In the genomic region with DNA sequence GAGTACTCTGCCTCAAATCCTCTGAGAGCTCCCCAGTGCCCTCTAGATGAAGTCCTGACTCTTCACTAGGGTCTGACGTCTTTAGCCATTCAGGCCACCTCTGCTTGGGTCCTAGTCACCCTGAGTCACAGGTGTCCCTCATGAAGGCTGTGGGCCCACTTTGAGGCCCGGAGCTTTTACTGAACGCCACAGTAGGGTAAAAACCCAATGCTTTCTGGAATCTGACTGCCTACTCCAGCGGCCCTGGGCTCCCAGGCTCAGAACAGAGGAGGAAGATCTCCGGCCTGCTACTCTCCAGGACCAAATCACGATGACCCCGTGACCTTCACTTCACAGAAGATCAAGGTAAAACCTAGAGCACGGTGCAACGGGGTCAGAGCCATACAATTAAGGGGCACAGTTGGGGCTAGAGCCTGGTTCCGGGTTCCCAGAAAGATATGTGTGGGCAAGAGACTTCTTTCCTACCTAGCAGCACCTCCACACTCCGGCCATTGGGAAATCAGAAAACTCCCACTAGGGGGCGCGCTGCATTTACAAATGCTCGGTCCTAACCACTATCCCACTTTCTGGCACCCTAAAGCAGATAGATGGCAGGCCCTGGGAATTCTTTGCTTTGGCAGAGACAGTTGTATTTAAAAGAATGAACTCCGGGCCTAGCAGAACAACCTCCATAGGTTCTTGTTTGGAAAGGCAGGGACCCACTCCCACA, we compare ENCODE assay signal across 8 mouse cellular contexts. TPM values are rescaled to one million over a fixed set of nuclear protein-coding genes. Genes with fewer than 3 reads are reported as not detected.
DNase-seq lines count a peak whose midpoint lies in the region; ATAC-seq and TF ChIP-seq lines count a peak whose summit lies in the region.

No protein-coding gene starts in this region.

- no peak for TF ChIP-seq EP300 in MEL (IDR thresholded peaks at IDR 0.05; ENCODE audit: low read depth in 1 of 2, low read length in 2 of 2)

- no peak for TF ChIP-seq POLR2A in MEL (IDR thresholded peaks at IDR 0.05; ENCODE audit: control insufficient read depth in 1 of 2, insufficient read depth in 1 of 2, low read depth in 1 of 2, low read length in 2 of 2, poor library complexity in 1 of 2)

- H3K4me3 ChIP-seq in MEL (ENCODE audit: control insufficient read depth in 1 of 2, insufficient read depth in 1 of 2, low read depth in 2 of 2, low read length in 2 of 2): no peak overlapping the region
- H3K4me3 ChIP-seq in layer of hippocampus, adult 2 months: no peak overlapping the region
- no peak overlapping the region for H3K4me3 ChIP-seq in lung, embryonic 14.5 days (ENCODE audit: low read depth, low read length)

- H3K9me3 ChIP-seq in MEL (replicated peaks; ENCODE audit: insufficient read depth, low read length): no peaks in the 10 kb centered on the region
- no peaks in the 10 kb centered on the region for H3K9me3 ChIP-seq in lung, embryonic 14.5 days (ENCODE audit: low read depth, low read length)

- peak; percentile 62 to 78 for ATAC-seq in hematopoietic stem cell, adult 5-6 weeks (replicated peaks in 1 of 2; ENCODE audit: insufficient read depth in 1 of 2, low FRiP score in 2 of 2, low TSS enrichment in 1 of 2, low read depth in 1 of 2, poor library complexity in 2 of 2, severe bottlenecking in 2 of 2)
- peak; percentile 80 for ATAC-seq in lung, embryonic 14.5 days (ENCODE audit: insufficient read depth)

- H3K4me2 ChIP-seq in lung, embryonic 14.5 days: no peak overlapping the region

- no peaks in the 10 kb centered on the region; a peak in 1 of 4 replicates for H3K27me3 ChIP-seq in MEL (ENCODE audit: control insufficient read depth in 1 of 2, insufficient read depth in 2 of 2, low read length in 2 of 2)
- H3K27me3 ChIP-seq in lung, embryonic 14.5 days (ENCODE audit: insufficient read depth, low read length): no peaks in the 10 kb centered on the region

- TF ChIP-seq RAD21 in MEL (IDR thresholded peaks at IDR 0.05; ENCODE audit: low read depth, low read length): peak; percentile 89

- no peaks in the 10 kb centered on the region for H3K4me1 ChIP-seq in MEL (ENCODE audit: control insufficient read depth in 1 of 2, insufficient read depth in 2 of 2, low read length in 2 of 2)
- H3K4me1 ChIP-seq in lung, embryonic 14.5 days (ENCODE audit: insufficient read depth): no peaks in the 10 kb centered on the region

- peak; percentile 71 for DNase-seq in MEL (ENCODE audit: low read depth, low spot score)
- DNase-seq in cerebellum, adult 11 months: peak; percentile 58
- peak; percentile 77 for DNase-seq in forelimb bud, embryonic 11.5 days (ENCODE audit: low read depth, low spot score)
- DNase-seq in layer of hippocampus, adult 2 months (ENCODE audit: low spot score in 2 of 2): peak; percentile 76 to 91
- peak; percentile 92 for DNase-seq in lung, embryonic 14.5 days
- DNase-seq in ovary, postnatal 14 days (ENCODE audit: low spot score): peak; percentile 84
- DNase-seq in thymus, postnatal 0 days (ENCODE audit: low spot score): peak; percentile 62

- no peaks in the 10 kb centered on the region for H3K36me3 ChIP-seq in MEL (ENCODE audit: control insufficient read depth in 1 of 2, insufficient read depth in 2 of 2, low read length in 2 of 2)
- H3K36me3 ChIP-seq in lung, embryonic 14.5 days (ENCODE audit: insufficient read depth): no peaks in the 10 kb centered on the region

- peak; percentile 51 to 89 (median 85) for TF ChIP-seq CTCF in MEL (IDR thresholded peaks at IDR 0.05 in 2 of 3, conservative IDR thresholded peaks at IDR 0.05 in 1 of 3; ENCODE audit: control insufficient read depth in 1 of 3, insufficient read depth in 1 of 3, low read depth in 2 of 3, low read length in 3 of 3, poor library complexity in 1 of 3, severe bottlenecking in 1 of 3)
- peak; percentile 93 for TF ChIP-seq CTCF in layer of hippocampus, adult 2 months (conservative IDR thresholded peaks at IDR 0.05)
- peak; percentile 81 for TF ChIP-seq CTCF in lung, embryonic 14.5 days (IDR thresholded peaks at IDR 0.05; ENCODE audit: low read depth)

- no peak overlapping the region for H3K27ac ChIP-seq in MEL (ENCODE audit: control insufficient read depth, low read depth, low read length)
- no peak overlapping the region for H3K27ac ChIP-seq in layer of hippocampus, adult 2 months
- H3K27ac ChIP-seq in lung, embryonic 14.5 days (ENCODE audit: low read depth): no peak overlapping the region

- 30% methylated on average over 15 of the region's 15 CpGs for WGBS in lung, embryonic 14.5 days

- H3K79me2 ChIP-seq in MEL (ENCODE audit: control insufficient read depth, insufficient read depth, low read length, poor library complexity): no peaks in the 10 kb centered on the region

- no peak overlapping the region for H3K9ac ChIP-seq in MEL (ENCODE audit: control insufficient read depth, low read depth, low read length, poor library complexity, severe bottlenecking)
- H3K9ac ChIP-seq in lung, embryonic 14.5 days: no peak overlapping the region

TF ChIP-seq in MEL, 35 proteins besides CTCF, POLR2A, EP300 and RAD21:
- TF ChIP-seq ZMIZ1 (IDR thresholded peaks at IDR 0.05; ENCODE audit: low read depth, low read length): no peak
- no peak for TF ChIP-seq KAT2A (conservative IDR thresholded peaks at IDR 0.05; ENCODE audit: low read depth, low read length)
- TF ChIP-seq ETS1 (IDR thresholded peaks at IDR 0.05; ENCODE audit: low read depth, low read length): no peak
- TF ChIP-seq BHLHE40 (IDR thresholded peaks at IDR 0.05; ENCODE audit: borderline replicate concordance, low read depth, low read length): no peak
- no peak for TF ChIP-seq USF1 (IDR thresholded peaks at IDR 0.05; ENCODE audit: low read depth, low read length)
- peak; percentile 79 for TF ChIP-seq ZC3H11A (IDR thresholded peaks at IDR 0.05; ENCODE audit: low read depth, low read length)
- no peak for TF ChIP-seq MYC (IDR thresholded peaks at IDR 0.05; ENCODE audit: low read depth, low read length)
- peak; percentile 82 for TF ChIP-seq SMC3 (IDR thresholded peaks at IDR 0.05; ENCODE audit: low read depth, low read length)

RNA-seq across cellular contexts. Expression of gene Bean1, which starts 24.1 kb away (rescaled TPM):
- not detected in 2 replicates for total RNA-seq in MEL (2012; rRNA removed)
- polyA plus RNA-seq in MEL (2012; ENCODE audit: insufficient read depth in 1 of 2, insufficient read length in 2 of 2, low read depth in 1 of 2, low replicate concordance in 2 of 2, missing spikeins in 1 of 2): not detected
- not detected in 2 replicates for total RNA-seq in hematopoietic stem cell, adult 5-6 weeks (2017)
- total RNA-seq in layer of hippocampus, adult 2 months (2021): 1 to 10 TPM; 5.3 to 5.4 TPM
- 0.74 and 0.86 TPM in 2 replicates for polyA plus RNA-seq in lung, embryonic 14.5 days (2014; fragmentation: Nextera tagmentation; extraction: Ambion mirVana)
- 0.28 and 0.40 TPM in 2 replicates for polyA plus RNA-seq in thymus, postnatal 0 days (2015; fragmentation: Nextera tagmentation; extraction: Ambion mirVana)

RNA-seq across cellular contexts. Expression of gene Cdh5, which starts 44.7 kb away (rescaled TPM):
- total RNA-seq in MEL (2012; rRNA removed): not detected in 2 replicates
- not detected for polyA plus RNA-seq in MEL (2012; ENCODE audit: insufficient read depth in 1 of 2, insufficient read length in 2 of 2, low read depth in 1 of 2, low replicate concordance in 2 of 2, missing spikeins in 1 of 2)
- not detected in 2 replicates for total RNA-seq in hematopoietic stem cell, adult 5-6 weeks (2017)
- 10 to 100 TPM in 1 of 2 experiments, 1 to 10 TPM in 1; 9.1 to 11.6 TPM for total RNA-seq in layer of hippocampus, adult 2 months (2021)
- 69.8 and 71.5 TPM in 2 replicates for polyA plus RNA-seq in lung, embryonic 14.5 days (2014; fragmentation: Nextera tagmentation; extraction: Ambion mirVana)
- 7.8 and 8.3 TPM in 2 replicates for polyA plus RNA-seq in thymus, postnatal 0 days (2015; fragmentation: Nextera tagmentation; extraction: Ambion mirVana)

Comparison
In these comparisons a context has a peak if more than half of its experiments do, and no peak if none do; other contexts are left out.
1. RNA of gene Cdh5, which starts 44.7 kb away (total RNA-seq): 9.1 to 11.6 TPM in layer of hippocampus, adult 2 months; not detected in MEL and not detected in hematopoietic stem cell, adult 5-6 weeks; every median in the first group is over 10 times any median in the second.
2. Peak in every context shown above with its lines, with median percentiles within 50 percentile points of each other: DNase-seq and CTCF ChIP-seq.